Comparison of ENCODE assay signal across 27 mouse cellular contexts in genomic region chr2:63985426-63985825, GRCm38 (mm10).
DNase-seq lines count a peak whose midpoint lies in the region; ATAC-seq and TF ChIP-seq lines count a peak whose summit lies in the region.
"Had no signal": no experiment of that assay in that cellular context is flagged by ENCODE, and none has a peak within 500 bp of the region (broad histone marks: within the 10 kb centered on the region; RNA-seq: fewer than 3 reads in every experiment).

No protein-coding gene starts in this region.

- WGBS in lung, adult 2 months = 76% methylated on average over 2 of the region's 2 CpGs
- WGBS in stomach, postnatal 0 days = 87% methylated on average over 2 of the region's 2 CpGs

- H3K4me1 ChIP-seq in lung, adult 2 months (ENCODE audit: control insufficient read depth, insufficient read depth, low read length) = no peaks in the 10 kb centered on the region
- H3K4me1 ChIP-seq in stomach, postnatal 0 days (replicated peaks; ENCODE audit: control insufficient read depth, insufficient read depth) = no peaks in the 10 kb centered on the region
- H3K4me1 ChIP-seq: embryonic facial prominence, embryonic 15.5 days had no signal

- no peak for TF ChIP-seq CTCF in lung, adult 2 months (IDR thresholded peaks at IDR 0.05; ENCODE audit: insufficient read depth, low read length)
- no peak for TF ChIP-seq CTCF in stomach, postnatal 0 days (IDR thresholded peaks at IDR 0.05; ENCODE audit: low read depth)

- DNase-seq in lung, adult 18-20 months = peak; percentile 57 to 77
- no peak for DNase-seq in lung, adult 2 months
- peak; percentile 4 for DNase-seq in lung, postnatal 14 days
- peak; percentile 8 to 29 for DNase-seq in lung, postnatal 4 days
- DNase-seq in stomach, postnatal 0 days (ENCODE audit: low spot score) = no peak
- DNase-seq in frontal cortex, postnatal 14 days (ENCODE audit: low spot score in 2 of 2) = no peak
- DNase-seq: adrenal gland, postnatal 10 days; adrenal gland, postnatal 36 days; B cell, adult 2 months; cerebellum, adult 18-20 months; cerebellum, adult 9-10 months; cerebellum, postnatal 14 days; forebrain, postnatal 0 days; gastrocnemius, postnatal 36 days; heart, postnatal 10 days; heart, postnatal 36 days had no signal

- H3K27me3 ChIP-seq in stomach, postnatal 0 days (ENCODE audit: control insufficient read depth, insufficient read depth, low read length) = no peaks in the 10 kb centered on the region
- H3K27me3 ChIP-seq: CH12.LX; embryonic facial prominence, embryonic 12.5 days; embryonic facial prominence, embryonic 15.5 days; heart, embryonic 12.5 days; heart, embryonic 15.5 days; hindbrain, embryonic 13.5 days had no signal

- no peaks in the 10 kb centered on the region for H3K9me3 ChIP-seq in stomach, postnatal 0 days (ENCODE audit: control insufficient read depth, low read length)
- H3K9me3 ChIP-seq: embryonic facial prominence, embryonic 12.5 days; embryonic facial prominence, embryonic 15.5 days; heart, embryonic 12.5 days; heart, embryonic 15.5 days; hindbrain, embryonic 10.5 days; hindbrain, embryonic 13.5 days had no signal

- H3K36me3 ChIP-seq in stomach, postnatal 0 days (ENCODE audit: control insufficient read depth, insufficient read depth, low read length) = no peaks in the 10 kb centered on the region
- H3K36me3 ChIP-seq: embryonic facial prominence, embryonic 15.5 days; G1E had no signal

- no peak overlapping the region for H3K9ac ChIP-seq in stomach, postnatal 0 days (ENCODE audit: low read length)
- H3K9ac ChIP-seq: embryonic facial prominence, embryonic 12.5 days; embryonic facial prominence, embryonic 15.5 days; forebrain, postnatal 0 days; heart, embryonic 12.5 days; heart, embryonic 15.5 days; hindbrain, embryonic 13.5 days had no signal

- TF ChIP-seq EP300 in stomach, postnatal 0 days (optimal IDR thresholded peaks at IDR 0.05) = no peak

- no peak overlapping the region for H3K4me3 ChIP-seq in lung, adult 2 months (replicated peaks; ENCODE audit: extremely low read depth, low read depth, low read length)
- H3K4me3 ChIP-seq in stomach, postnatal 0 days (ENCODE audit: low read depth, low read length) = no peak overlapping the region
- H3K4me3 ChIP-seq: embryonic facial prominence, embryonic 12.5 days; embryonic facial prominence, embryonic 15.5 days; heart, embryonic 12.5 days; heart, embryonic 15.5 days; hindbrain, embryonic 10.5 days; hindbrain, embryonic 13.5 days had no signal

- ATAC-seq in stomach, postnatal 0 days (ENCODE audit: low FRiP score, low TSS enrichment) = no peak
- ATAC-seq: forebrain, embryonic 14.5 days; forebrain, postnatal 0 days; hindbrain, embryonic 16.5 days; Patski had no signal

- H3K4me2 ChIP-seq in stomach, postnatal 0 days (replicated peaks; ENCODE audit: low read depth) = no peak overlapping the region
- H3K4me2 ChIP-seq: embryonic facial prominence, embryonic 12.5 days; embryonic facial prominence, embryonic 15.5 days; heart, embryonic 12.5 days; heart, embryonic 15.5 days; hindbrain, embryonic 13.5 days had no signal

- no peak overlapping the region for H3K27ac ChIP-seq in stomach, postnatal 0 days (replicated peaks)
- H3K27ac ChIP-seq: embryonic facial prominence, embryonic 12.5 days; embryonic facial prominence, embryonic 15.5 days; heart, embryonic 15.5 days; hindbrain, embryonic 10.5 days; hindbrain, embryonic 13.5 days had no signal

- no peak for TF ChIP-seq POLR2A in lung, adult 2 months (IDR thresholded peaks at IDR 0.05; ENCODE audit: borderline replicate concordance, extremely low read depth, low read depth, low read length)

Comparison
In these comparisons a context has a peak if more than half of its experiments do, and no peak if none do; other contexts are left out.
1. DNase-seq: peak in lung, adult 18-20 months (2 of 2), lung, postnatal 14 days (single experiment) and lung, postnatal 4 days (2 of 2); none in lung, adult 2 months (single experiment), stomach, postnatal 0 days (single experiment) and frontal cortex, postnatal 14 days (0 of 2).